Mouse (Mus musculus): ENCODE measurements at regions not wholly inside any gene's neighbourhood (a gene's known extent, or its start where the extent isn't known, plus 50 kb on each side); places are given as distances from the start of the nearest gene placed in this dataset.

- no peak for DNase-seq
These were observed 71.9 kb downstream of the 1810010D01Rik start for GRCm38 (mm10) chr7:145135971-145136370.

- no peak for DNase-seq
These were observed 75.4 kb downstream of the 1810010D01Rik start for GRCm38 (mm10) chr7:145132506-145132905.

DNA sequence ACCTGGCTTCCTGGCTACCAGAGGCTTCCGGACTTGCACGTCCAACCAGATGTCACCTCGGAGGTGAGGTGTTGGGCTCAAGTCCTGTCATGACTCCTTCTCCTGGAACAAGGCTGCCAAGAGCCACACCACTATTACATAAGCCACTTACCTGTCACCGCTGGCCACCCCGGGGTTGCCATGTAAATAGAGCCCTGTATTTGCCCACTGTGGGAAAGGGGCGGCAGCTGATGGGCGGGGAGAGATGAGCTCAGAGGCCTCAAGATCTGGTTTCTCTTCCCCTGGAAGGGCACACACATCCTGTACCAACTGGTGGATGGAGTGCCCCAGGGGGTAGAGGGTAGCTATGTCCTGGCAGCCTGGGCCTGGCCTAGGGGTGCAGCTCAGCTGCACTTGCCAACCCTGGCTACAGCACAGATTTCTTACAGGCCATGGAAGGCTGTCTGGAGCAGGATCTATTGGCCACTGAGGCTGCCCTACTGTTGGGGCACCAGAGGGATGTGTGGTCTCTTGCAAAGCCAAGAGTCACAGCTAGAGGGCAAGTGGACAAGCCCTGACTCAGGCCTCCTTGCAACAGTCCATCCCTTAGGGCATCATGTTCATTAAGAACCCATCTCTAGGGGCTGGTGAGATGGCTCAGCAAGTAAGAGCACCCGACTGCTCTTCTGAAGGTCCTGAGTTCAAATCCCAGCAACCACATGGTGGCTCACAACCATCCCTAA, 76.3 kb downstream of the 1810010D01Rik start:
- no peak for DNase-seq

- peak; percentile 53 to 55 for DNase-seq
These were observed 77.9 kb downstream of the 1810010D01Rik start for GRCm38 (mm10) chr7:145129971-145130370.

DNA sequence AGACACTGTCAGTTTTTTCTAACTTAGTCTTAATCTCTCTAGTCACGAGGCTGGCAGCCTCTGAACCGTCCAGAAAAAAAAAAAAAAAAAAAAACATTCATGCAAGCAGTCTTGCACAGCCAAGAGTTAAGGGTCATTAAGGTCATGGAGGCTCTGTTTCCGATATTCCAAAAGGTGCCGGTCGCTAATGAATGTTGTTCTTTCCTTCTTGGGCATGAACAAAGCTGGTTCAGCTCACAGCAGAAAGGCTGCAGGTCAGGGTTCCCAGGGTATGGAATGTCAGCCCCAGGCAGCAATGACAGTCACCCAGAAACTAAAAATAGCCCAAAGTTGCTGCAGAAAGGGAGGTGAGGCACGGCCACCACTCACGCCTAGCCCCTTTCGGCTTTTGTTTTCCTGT, 80.3 kb downstream of the 1810010D01Rik start:
- peak in 1 of 2 experiments; percentile 69 for DNase-seq

GRCm38 (mm10) chr7:145127180-145127579, 80.7 kb downstream of the 1810010D01Rik start:
- peak; percentile 83 to 88 for DNase-seq

DNA sequence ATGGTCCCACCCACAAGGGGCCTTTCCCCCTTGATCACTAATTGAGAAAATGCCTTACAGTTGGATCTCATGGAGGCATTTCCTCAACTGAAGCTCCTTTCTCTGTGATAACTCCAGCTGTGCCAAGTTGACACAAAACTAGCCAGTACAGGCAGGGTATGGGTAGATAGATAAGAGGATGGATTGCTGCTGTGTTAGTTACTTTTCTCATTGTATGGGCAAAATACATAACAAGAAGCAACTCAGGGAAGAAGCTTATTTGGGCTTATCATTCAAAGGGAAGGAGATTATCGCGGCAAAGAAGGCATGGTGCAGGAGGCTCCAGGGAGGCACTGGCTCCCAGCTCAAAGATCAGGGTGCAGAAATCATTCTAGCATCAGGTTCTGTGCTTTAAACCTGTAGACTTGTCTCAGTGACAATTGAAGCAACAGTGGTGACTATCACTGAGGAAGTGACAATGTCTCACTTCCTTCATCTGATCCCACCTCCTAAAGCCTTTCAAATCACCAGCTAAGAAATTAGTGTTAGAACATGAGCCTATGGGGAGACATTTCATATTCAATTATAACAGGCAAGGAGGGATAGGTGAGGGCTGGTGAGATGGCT, 83.8 kb downstream of the 1810010D01Rik start:
- DNase-seq = no peak

- DNase-seq = peak; percentile 58 to 73
These were observed 85.4 kb downstream of the 1810010D01Rik start for GRCm38 (mm10) chr7:145122471-145122870.

DNA sequence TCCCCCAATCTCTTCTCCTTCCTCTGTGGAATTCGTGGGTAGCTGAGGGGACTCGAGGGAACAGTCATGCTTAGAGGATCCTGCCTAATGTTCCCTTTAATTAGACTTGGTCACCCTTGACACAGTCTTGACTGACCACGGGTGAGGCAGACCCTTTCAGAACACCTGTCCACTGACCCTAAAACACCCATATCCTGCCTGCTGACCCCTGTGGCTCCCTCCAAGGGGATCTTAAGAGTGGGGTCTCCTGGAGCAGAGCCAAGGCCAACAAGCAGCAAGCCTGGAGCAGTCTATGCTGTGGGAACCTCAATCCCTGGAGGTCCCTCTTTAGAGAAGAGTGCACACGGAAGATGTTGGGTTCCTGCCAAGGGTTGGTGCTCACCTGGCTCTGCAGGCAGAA, 89.5 kb downstream of the 1810010D01Rik start:
- no peak for DNase-seq

DNA sequence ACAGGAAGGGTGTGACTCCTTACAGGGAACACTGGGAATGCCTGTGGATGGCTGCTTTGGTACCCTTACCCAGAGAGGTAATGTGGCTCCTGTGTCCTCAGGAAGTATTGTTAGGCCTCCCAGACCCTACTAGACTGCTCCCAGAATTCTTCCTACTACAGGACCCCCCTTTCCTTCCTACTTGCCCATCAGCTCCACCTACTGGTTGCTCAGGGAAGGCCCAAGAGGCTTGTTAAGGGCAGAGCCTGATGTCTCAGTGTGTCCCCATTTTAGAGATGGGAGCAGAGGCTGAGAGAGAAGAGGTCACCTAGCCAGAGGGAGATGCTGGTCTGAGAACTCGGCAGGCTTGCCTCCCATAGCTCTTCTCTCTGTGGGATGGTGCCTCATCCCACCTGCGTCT, 93.3 kb downstream of the 1810010D01Rik start:
- DNase-seq = peak in 1 of 2 experiments; percentile 74

- peak in 1 of 2 experiments; percentile 40 for DNase-seq
These were observed 93.8 kb downstream of the 1810010D01Rik start for GRCm38 (mm10) chr7:145114145-145114544.

- DNase-seq = no peak
These were observed 94.9 kb downstream of the 1810010D01Rik start for GRCm38 (mm10) chr7:145112887-145113531.

- DNase-seq = no peak
These were observed 95.6 kb downstream of the 1810010D01Rik start for GRCm38 (mm10) chr7:145112146-145112830.

GRCm38 (mm10) chr7:145111252-145112131, 96.4 kb downstream of the 1810010D01Rik start:
- DNase-seq = peak; percentile 78 to 85

DNA sequence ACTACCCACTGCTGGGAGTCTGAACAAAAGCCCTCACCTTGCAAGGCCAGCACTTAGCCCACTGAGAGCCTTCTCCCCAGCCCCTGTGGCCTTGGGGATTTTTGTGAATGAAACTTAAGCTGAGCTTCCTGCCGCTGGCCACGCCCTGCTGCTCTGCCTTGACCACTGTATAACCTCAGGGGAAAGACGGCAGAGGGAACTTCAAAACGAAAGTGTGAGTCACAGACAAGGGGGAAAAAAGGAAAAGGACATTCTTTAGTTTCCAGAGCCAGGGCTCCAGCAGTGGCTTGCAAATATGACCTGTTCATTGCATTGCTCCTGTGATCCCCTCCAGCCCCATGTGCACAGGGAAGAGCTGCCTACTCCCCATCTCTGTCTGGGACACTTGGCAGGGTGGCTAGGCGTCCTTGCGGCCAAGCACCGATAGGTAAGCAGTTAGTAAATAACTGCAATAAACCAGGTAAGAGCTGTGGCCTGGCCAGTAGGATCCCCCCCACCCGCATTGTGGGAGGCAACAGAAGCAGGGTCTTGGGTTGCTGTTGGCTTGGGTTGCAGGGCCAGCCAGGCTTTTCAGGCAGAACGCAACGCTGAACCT, 97.2 kb downstream of the 1810010D01Rik start:
- DNase-seq = peak; percentile 63 to 68

DNA sequence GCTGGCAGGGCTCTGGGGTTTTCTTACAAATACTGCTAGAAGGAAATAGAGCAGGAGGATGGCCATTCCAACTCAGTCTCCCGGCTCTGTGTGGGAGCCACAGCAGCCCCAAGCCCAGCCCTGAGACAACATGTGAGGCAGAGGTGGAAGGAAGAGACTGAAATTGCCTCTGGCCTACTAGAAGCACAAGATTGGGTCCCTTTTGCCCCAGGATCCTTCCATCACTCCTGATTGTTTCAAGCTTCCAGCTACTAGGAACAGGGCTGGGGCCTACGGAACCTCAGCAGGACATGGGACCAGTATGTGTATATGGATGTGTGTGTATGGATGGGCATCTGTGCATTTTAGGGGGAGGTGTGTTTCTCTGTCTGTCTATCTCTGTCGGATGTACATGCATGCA, 97.9 kb downstream of the 1810010D01Rik start:
- DNase-seq = no peak

DNA sequence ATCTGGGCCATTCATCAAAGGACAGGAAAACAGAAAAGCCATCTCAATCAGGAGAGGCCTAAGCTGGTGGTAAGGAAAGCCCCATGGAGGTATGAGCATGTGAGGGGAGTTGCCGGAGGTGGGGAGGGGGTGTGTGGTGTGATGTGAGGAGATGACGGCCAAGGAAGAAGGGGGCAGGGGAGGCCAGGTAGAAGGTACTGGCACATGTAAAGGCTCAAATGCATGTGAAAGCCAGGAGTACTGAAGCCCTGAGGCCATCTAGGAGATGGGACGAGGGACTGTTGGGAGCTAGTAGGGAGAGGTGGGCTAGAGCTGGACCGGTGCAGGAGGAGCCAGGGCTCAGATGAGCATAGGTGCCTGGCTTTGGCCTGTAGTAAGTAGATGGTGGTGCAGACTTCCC, 98.4 kb downstream of the 1810010D01Rik start:
- DNase-seq = no peak

- no peak for DNase-seq
These were observed 98.9 kb downstream of the 1810010D01Rik start for GRCm38 (mm10) chr7:145108994-145109393.

- DNase-seq = no peak
These were observed 100.2 kb downstream of the 1810010D01Rik start for GRCm38 (mm10) chr7:145107575-145108170.

- DNase-seq = no peak
These were observed 101.4 kb downstream of the 1810010D01Rik start for GRCm38 (mm10) chr7:145106494-145106849.

GRCm38 (mm10) chr7:145105831-145106493, 102.0 kb downstream of the 1810010D01Rik start:
- DNase-seq = no peak

All from kidney, postnatal 36 days (tissue).